Mouse (Mus musculus) small intestine, adult 2 months (tissue): ENCODE results near the gene F930015N05Rik. TPM values are rescaled to one million over a fixed set of nuclear protein-coding genes. Genes with fewer than 3 reads are reported as not detected.
A peak's percentile ranks its signal among the peaks of the same experiment; 100 is the strongest.

Source experiments
- H3K27ac ChIP-seq: fragments of 200-500 bp; 2 replicates; pipeline ENCODE4 v1.5.1; 2012; ENCODE audit warnings: low read depth, low read length, control low read depth, inconsistent platforms; ENCODE audit not compliant: insufficient read depth
- H3K27me3 ChIP-seq: fragments of 200-500 bp; 2 replicates; pipeline ENCODE4 v1.6.1; 2012; ENCODE audit warnings: mild to moderate bottlenecking, moderate library complexity, low read length, inconsistent platforms; ENCODE audit not compliant: control insufficient read depth, insufficient read depth
- H3K36me3 ChIP-seq: fragments of 200-500 bp; 2 replicates; pipeline ENCODE4 v1.6.1; 2012; ENCODE audit warnings: mild to moderate bottlenecking, low read length, control low read depth, inconsistent platforms; ENCODE audit not compliant: control insufficient read depth, insufficient read depth
- H3K4me1 ChIP-seq: fragments of 200-500 bp; 2 replicates; pipeline ENCODE4 v1.6.1; 2012; ENCODE audit warnings: low read length, inconsistent platforms, mixed read lengths; ENCODE audit not compliant: control insufficient read depth, insufficient read depth, insufficient read length
- H3K4me3 ChIP-seq: fragments of 200-500 bp; 2 replicates; pipeline ENCODE4 v1.5.1; 2012; ENCODE audit warnings: low read depth, mild to moderate bottlenecking, control low read depth, inconsistent platforms, low read length, moderate library complexity
- CTCF ChIP-seq: fragments of 200-500 bp; IDR thresholded peaks from 2 replicates; pipeline ENCODE4 v1.5.1; 2012; ENCODE audit warnings: low read depth, mild to moderate bottlenecking, control low read depth, inconsistent platforms, low read length, moderate library complexity, mixed read lengths; ENCODE audit not compliant: insufficient replicate concordance, insufficient read length; ENCODE audit errors: extremely low read depth
- POLR2A ChIP-seq: fragments of 200-500 bp; IDR thresholded peaks from 2 replicates; pipeline ENCODE4 v1.6.1; 2012; ENCODE audit warnings: low read depth, mild to moderate bottlenecking, control low read depth, inconsistent platforms, low read length, moderate library complexity
- WGBS: fragments of 180-500 bp; shearing (Covaris S2); methylation state at CpG from one replicate; pipeline ENCODE4 v1.1.7; 2018; 5-methylcytosine and 5-hydroxymethylcytosine counted together
- polyA plus RNA-seq: library from polyadenylated mRNA; depleted of rRNA; stranded (reverse); fragments of >200 nt; gene quantifications from 2 replicates; pipeline ENCODE4 v1.2.3, GENCODE M21; 2012; rRNA removed

The F930015N05Rik gene
- polyA plus RNA-seq, 1 experiment = 0.19 TPM

GRCm38 (mm10) chr11:64434611-64435545 is 1.6 kb downstream of the F930015N05Rik start, which contains the start of gene Hs3st3a1:
Gene Hs3st3a1 (plus strand): TSS chr11:64435332.
- H3K4me1 ChIP-seq = peaks cover 5% of the 10 kb centered on the region; the same call in 1 of the 2 replicates
- WGBS = 2% methylated on average over 35 of the region's 36 CpGs
- H3K36me3 ChIP-seq = no peaks in the 10 kb centered on the region
- H3K27me3 ChIP-seq = peaks cover 20% of the 10 kb centered on the region
- H3K4me3 ChIP-seq = peak within 1 kb of the TSS; percentile 62
- peak within 1 kb of the TSS; percentile 51 for H3K27ac ChIP-seq
- TF ChIP-seq CTCF (no peak), POLR2A (no peak)

- no peaks in the 10 kb centered on the region for H3K36me3 ChIP-seq
- TF ChIP-seq POLR2A = no peak
- TF ChIP-seq CTCF = no peak
- no peaks in the 10 kb centered on the region for H3K4me1 ChIP-seq
- H3K27ac ChIP-seq = no peak overlapping the region
- no peak overlapping the region for H3K4me3 ChIP-seq
- WGBS = 92% methylated on average over 1 of the region's 1 CpGs
- no peaks in the 10 kb centered on the region for H3K27me3 ChIP-seq
Observed at GRCm38 (mm10) chr11:64418969-64419368, 17.5 kb downstream of the F930015N05Rik start.

DNA sequence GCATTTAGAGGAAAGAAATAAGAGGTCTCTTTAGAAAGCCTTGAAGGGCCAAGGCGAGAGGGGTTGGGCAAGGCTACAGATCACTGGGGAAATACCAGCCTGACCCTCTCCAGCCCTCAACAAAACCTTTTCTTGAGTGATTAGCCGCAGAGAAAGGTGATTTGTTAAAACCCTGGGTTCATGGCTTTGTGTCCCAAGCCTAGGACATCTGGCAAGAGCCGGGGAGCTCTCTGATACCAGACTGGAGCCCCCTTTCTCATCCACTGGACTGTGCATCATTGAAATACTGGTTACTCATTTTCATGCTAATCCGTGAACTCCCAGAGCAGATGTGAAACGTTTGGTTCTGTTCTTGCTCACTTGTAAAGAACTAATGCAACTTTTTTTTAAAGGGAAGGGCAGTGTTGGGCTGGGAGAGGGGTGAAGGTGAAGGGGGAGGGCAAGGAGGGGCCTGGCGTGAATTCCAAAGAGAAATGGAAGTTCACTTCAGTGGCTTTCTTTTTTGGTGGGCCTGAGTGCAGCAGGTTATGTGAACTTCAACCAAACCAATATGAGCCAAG is 35.8 kb downstream of the F930015N05Rik start:
- Histone ChIP-seq H3K27me3 (no peaks in the 10 kb centered on the region), H3K36me3 (no peaks in the 10 kb centered on the region), H3K27ac (no peak overlapping the region), H3K4me3 (no peak overlapping the region), H3K4me1 (no peaks in the 10 kb centered on the region)
- TF ChIP-seq POLR2A = no peak
- TF ChIP-seq CTCF = no peak
- WGBS = 67% methylated on average over 6 of the region's 6 CpGs

- no peak for TF ChIP-seq POLR2A
- no peak for TF ChIP-seq CTCF
- no peak overlapping the region for H3K27ac ChIP-seq
- H3K36me3 ChIP-seq = no peaks in the 10 kb centered on the region
- no peaks in the 10 kb centered on the region for H3K27me3 ChIP-seq
- WGBS = 50% methylated on average over 3 of the region's 3 CpGs
- no peaks in the 10 kb centered on the region for H3K4me1 ChIP-seq
- H3K4me3 ChIP-seq = no peak overlapping the region
Observed at GRCm38 (mm10) chr11:64397612-64398011, 38.8 kb downstream of the F930015N05Rik start.

- TF ChIP-seq CTCF (no peak), POLR2A (no peak)
- WGBS = 72% methylated on average over 6 of the region's 6 CpGs
- no peak overlapping the region for H3K4me3 ChIP-seq
- no peaks in the 10 kb centered on the region for H3K4me1 ChIP-seq
- no peaks in the 10 kb centered on the region for H3K27me3 ChIP-seq
- H3K27ac ChIP-seq = no peak overlapping the region
- H3K36me3 ChIP-seq = no peaks in the 10 kb centered on the region
Observed at GRCm38 (mm10) chr11:64396949-64397348, 39.5 kb downstream of the F930015N05Rik start.

DNA sequence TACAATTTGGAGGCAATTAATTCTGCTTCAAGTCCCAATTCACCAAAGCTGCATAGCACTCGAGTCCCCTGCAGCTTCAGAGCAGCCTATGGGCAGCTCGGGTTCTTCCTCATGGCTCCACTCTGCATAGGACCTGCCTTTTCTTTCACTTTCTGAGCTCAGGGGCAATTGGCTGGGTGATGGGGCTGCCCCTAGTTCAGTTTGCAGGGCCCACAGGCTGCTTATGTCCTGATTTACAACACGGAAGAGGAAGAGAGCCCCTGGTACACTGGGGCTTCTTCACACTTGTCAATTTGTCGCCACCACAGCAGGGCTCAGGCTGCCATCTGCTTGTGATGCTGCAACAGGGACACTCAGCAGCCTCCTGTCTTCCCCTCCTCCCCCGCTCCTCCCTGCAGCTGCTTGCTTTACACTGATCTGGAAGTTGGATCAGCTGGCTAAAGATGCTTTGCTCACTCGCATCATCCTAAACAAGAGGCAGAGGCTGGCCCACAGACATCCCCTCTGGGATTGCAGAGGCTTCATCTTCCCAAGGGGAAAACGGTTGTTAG is 40.0 kb downstream of the F930015N05Rik start:
- WGBS = 27% methylated on average over 7 of the region's 7 CpGs
- H3K27ac ChIP-seq = no peak overlapping the region
- TF ChIP-seq POLR2A = no peak
- no peak for TF ChIP-seq CTCF

DNA sequence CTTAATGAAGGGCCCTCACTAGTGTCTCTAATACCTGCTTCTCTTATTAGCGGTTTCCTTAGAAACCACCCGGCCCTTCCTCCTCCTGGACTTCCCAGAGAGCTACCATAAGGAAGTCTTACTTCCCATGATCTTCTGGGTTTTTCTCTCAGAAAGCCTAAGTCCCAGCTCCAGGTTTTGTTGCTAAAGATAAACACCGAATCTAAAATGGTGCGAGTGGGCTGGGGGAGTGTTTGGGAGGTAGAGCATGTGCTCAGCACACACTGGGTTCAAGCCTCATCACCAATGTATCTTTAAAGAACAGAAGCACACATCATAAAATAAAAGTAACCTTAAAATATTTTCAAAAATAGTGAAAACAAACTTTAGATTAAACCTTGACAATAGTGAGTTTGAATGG is 50.1 kb downstream of the F930015N05Rik start:
- no peaks in the 10 kb centered on the region for H3K27me3 ChIP-seq
- 85% methylated on average over 4 of the region's 4 CpGs for WGBS
- H3K27ac ChIP-seq = no peak overlapping the region
- TF ChIP-seq CTCF (no peak), POLR2A (no peak)
- no peaks in the 10 kb centered on the region for H3K4me1 ChIP-seq
- H3K4me3 ChIP-seq = no peak overlapping the region
- no peaks in the 10 kb centered on the region for H3K36me3 ChIP-seq

More for the DNA sequence above, 40.0 kb downstream of the F930015N05Rik start:
- Histone ChIP-seq H3K27me3 (no peaks in the 10 kb centered on the region), H3K36me3 (no peaks in the 10 kb centered on the region), H3K4me1 (no peaks in the 10 kb centered on the region), H3K4me3 (no peak overlapping the region)

Other genes with a start within 250 kb of the F930015N05Rik start
- gene Hs3st3a1, start 1.3 kb downstream of the F930015N05Rik start, polyA plus RNA-seq = 0.42 and 0.52 TPM in 2 replicates